ENCODE assay signal across 23 mouse cellular contexts in the genomic region with DNA sequence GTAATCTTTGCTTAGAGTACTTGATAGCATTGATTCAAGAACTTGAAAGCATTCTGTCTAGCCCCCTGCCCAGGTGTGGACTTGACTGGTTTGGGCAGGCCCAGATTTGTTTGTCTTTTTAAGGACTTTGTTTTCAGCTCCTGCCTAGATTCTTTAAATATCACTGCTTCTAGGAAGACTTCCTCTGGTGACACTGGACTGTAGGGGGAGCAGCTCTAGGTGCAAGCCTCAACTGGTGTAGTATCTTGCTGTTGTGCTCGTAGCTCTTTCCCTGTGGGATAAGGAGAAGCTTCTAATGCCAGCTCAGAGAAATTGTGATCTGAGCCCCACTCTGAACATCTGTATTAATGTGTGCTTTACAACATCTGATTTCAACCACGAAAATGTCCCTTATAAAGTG. TPM values are rescaled to one million over a fixed set of nuclear protein-coding genes. Genes with fewer than 3 reads are reported as not detected.
A peak's percentile ranks its signal among the peaks of the same experiment; 100 is the strongest.
DNase-seq lines count a peak whose midpoint lies in the region; ATAC-seq and TF ChIP-seq lines count a peak whose summit lies in the region.
"Had no signal": no experiment of that assay in that cellular context is flagged by ENCODE, and none has a peak within 500 bp of the region (broad histone marks: within the 10 kb centered on the region; RNA-seq: fewer than 3 reads in every experiment).

No protein-coding gene starts in this region.

- H3K27me3 ChIP-seq in intestine, postnatal 0 days (replicated peaks; ENCODE audit: control insufficient read depth, insufficient read depth, low read length) = no peaks in the 10 kb centered on the region
- no peaks in the 10 kb centered on the region for H3K27me3 ChIP-seq in intestine, embryonic 16.5 days (replicated peaks; ENCODE audit: control insufficient read depth, insufficient read depth, low read length)
- H3K27me3 ChIP-seq in liver, postnatal 0 days (ENCODE audit: insufficient read depth, low read length) = no peaks in the 10 kb centered on the region
- no peaks in the 10 kb centered on the region for H3K27me3 ChIP-seq in liver, embryonic 11.5 days (replicated peaks; ENCODE audit: control insufficient read depth, insufficient read depth, low read length)
- H3K27me3 ChIP-seq in MEL (ENCODE audit: control insufficient read depth in 1 of 2, insufficient read depth in 2 of 2, low read length in 2 of 2) = no peaks in the 10 kb centered on the region
- H3K27me3 ChIP-seq in stomach, postnatal 0 days (ENCODE audit: control insufficient read depth, insufficient read depth, low read length) = no peaks in the 10 kb centered on the region
- H3K27me3 ChIP-seq: heart, embryonic 12.5 days; limb, embryonic 15.5 days; neural tube, embryonic 12.5 days had no signal

- TF ChIP-seq CTCF in intestine, postnatal 0 days (IDR thresholded peaks at IDR 0.05; ENCODE audit: low read depth) = peak; percentile 40
- peak; percentile 24; the same call in 1 of the 2 replicates for TF ChIP-seq CTCF in liver, postnatal 0 days (IDR thresholded peaks at IDR 0.05; ENCODE audit: low read depth)
- TF ChIP-seq CTCF in MEL (IDR thresholded peaks at IDR 0.05 in 2 of 3, conservative IDR thresholded peaks at IDR 0.05 in 1 of 3; ENCODE audit: control insufficient read depth in 1 of 3, insufficient read depth in 1 of 3, low read depth in 2 of 3, low read length in 3 of 3, poor library complexity in 1 of 3, severe bottlenecking in 1 of 3) = peak; percentile 17 to 49 (median 33); a peak in 4 of 6 replicates
- peak; percentile 44 for TF ChIP-seq CTCF in stomach, postnatal 0 days (IDR thresholded peaks at IDR 0.05; ENCODE audit: low read depth)

- no peaks in the 10 kb centered on the region for H3K36me3 ChIP-seq in intestine, postnatal 0 days (ENCODE audit: control insufficient read depth, insufficient read depth)
- no peaks in the 10 kb centered on the region for H3K36me3 ChIP-seq in intestine, embryonic 16.5 days (ENCODE audit: control insufficient read depth, insufficient read depth, low read length)
- no peaks in the 10 kb centered on the region for H3K36me3 ChIP-seq in liver, postnatal 0 days (replicated peaks; ENCODE audit: insufficient read depth, low read length)
- H3K36me3 ChIP-seq in liver, embryonic 11.5 days (ENCODE audit: control insufficient read depth, insufficient read depth, low read length) = 0 out of 2 replicates have a peak, but pooled peaks cover under 1% of the 10 kb centered on the region
- peaks cover 0 to 4% of the 10 kb centered on the region in 2 experiments; a peak in 2 of 4 replicates for H3K36me3 ChIP-seq in MEL (ENCODE audit: control insufficient read depth in 1 of 2, insufficient read depth in 2 of 2, low read length in 2 of 2)
- no peaks in the 10 kb centered on the region for H3K36me3 ChIP-seq in stomach, postnatal 0 days (ENCODE audit: control insufficient read depth, insufficient read depth, low read length)
- H3K36me3 ChIP-seq: heart, embryonic 12.5 days; limb, embryonic 15.5 days; neural tube, embryonic 12.5 days had no signal

- H3K9me3 ChIP-seq in intestine, postnatal 0 days (ENCODE audit: control insufficient read depth) = no peaks in the 10 kb centered on the region
- no peaks in the 10 kb centered on the region for H3K9me3 ChIP-seq in intestine, embryonic 16.5 days (ENCODE audit: control insufficient read depth, low read length)
- H3K9me3 ChIP-seq in liver, postnatal 0 days (ENCODE audit: low read length) = no peaks in the 10 kb centered on the region
- H3K9me3 ChIP-seq in liver, embryonic 11.5 days (ENCODE audit: control insufficient read depth, low read length) = no peaks in the 10 kb centered on the region
- H3K9me3 ChIP-seq in MEL (replicated peaks; ENCODE audit: insufficient read depth, low read length) = no peaks in the 10 kb centered on the region
- H3K9me3 ChIP-seq in stomach, postnatal 0 days (ENCODE audit: control insufficient read depth, low read length) = no peaks in the 10 kb centered on the region
- H3K9me3 ChIP-seq: forebrain, embryonic 10.5 days; heart, embryonic 12.5 days; limb, embryonic 15.5 days; megakaryocyte, embryonic 14.5 days; neural tube, embryonic 12.5 days had no signal

- no peak for TF ChIP-seq POLR2A in MEL (IDR thresholded peaks at IDR 0.05; ENCODE audit: control insufficient read depth in 1 of 2, insufficient read depth in 1 of 2, low read depth in 1 of 2, low read length in 2 of 2, poor library complexity in 1 of 2)

- TF ChIP-seq EP300 in liver, postnatal 0 days (IDR thresholded peaks at IDR 0.05; ENCODE audit: low read depth) = no peak
- no peak for TF ChIP-seq EP300 in MEL (IDR thresholded peaks at IDR 0.05; ENCODE audit: low read depth in 1 of 2, low read length in 2 of 2)
- no peak for TF ChIP-seq EP300 in stomach, postnatal 0 days (optimal IDR thresholded peaks at IDR 0.05)

- H3K27ac ChIP-seq in intestine, postnatal 0 days (ENCODE audit: low read depth, low read length) = no peak overlapping the region
- H3K27ac ChIP-seq in intestine, embryonic 16.5 days (ENCODE audit: low read length) = no peak overlapping the region
- H3K27ac ChIP-seq in liver, postnatal 0 days (ENCODE audit: low read depth) = no peak overlapping the region
- no peak overlapping the region for H3K27ac ChIP-seq in liver, embryonic 11.5 days (ENCODE audit: low read depth, low read length)
- no peak overlapping the region for H3K27ac ChIP-seq in MEL (ENCODE audit: control insufficient read depth, low read depth, low read length)
- H3K27ac ChIP-seq in stomach, postnatal 0 days (replicated peaks) = no peak overlapping the region
- H3K27ac ChIP-seq: forebrain, embryonic 10.5 days; hindbrain, postnatal 0 days; limb, embryonic 15.5 days; neural tube, embryonic 12.5 days had no signal

- TF ChIP-seq RAD21 in MEL (IDR thresholded peaks at IDR 0.05; ENCODE audit: low read depth, low read length) = peak; percentile 9

- WGBS in intestine, postnatal 0 days = 69% methylated on average over 2 of the region's 2 CpGs
- WGBS in intestine, embryonic 16.5 days = 75% methylated on average over 2 of the region's 2 CpGs
- 67% methylated on average over 2 of the region's 2 CpGs for WGBS in liver, postnatal 0 days (ENCODE audit: insufficient replicate concordance)
- WGBS in liver, embryonic 11.5 days = 74% methylated on average over 2 of the region's 2 CpGs
- WGBS in stomach, postnatal 0 days = 52% methylated on average over 2 of the region's 2 CpGs

- no peak for ATAC-seq in intestine, postnatal 0 days
- no peak for ATAC-seq in intestine, embryonic 16.5 days
- no peak for ATAC-seq in liver, postnatal 0 days
- no peak for ATAC-seq in liver, embryonic 11.5 days (replicated peaks; ENCODE audit: low FRiP score)
- ATAC-seq in stomach, postnatal 0 days (ENCODE audit: low FRiP score, low TSS enrichment) = no peak
- ATAC-seq: forebrain, embryonic 16.5 days; hindbrain, postnatal 0 days had no signal

- no peaks in the 10 kb centered on the region for H3K4me1 ChIP-seq in intestine, postnatal 0 days (replicated peaks; ENCODE audit: control insufficient read depth, insufficient read depth, low read length)
- H3K4me1 ChIP-seq in intestine, embryonic 16.5 days (ENCODE audit: control insufficient read depth, insufficient read depth, low read length) = no peaks in the 10 kb centered on the region
- H3K4me1 ChIP-seq in liver, postnatal 0 days (ENCODE audit: insufficient read depth) = no peaks in the 10 kb centered on the region
- no peaks in the 10 kb centered on the region for H3K4me1 ChIP-seq in liver, embryonic 11.5 days (replicated peaks; ENCODE audit: control insufficient read depth, insufficient read depth, low read length)
- H3K4me1 ChIP-seq in MEL (ENCODE audit: control insufficient read depth in 1 of 2, insufficient read depth in 2 of 2, low read length in 2 of 2) = peaks cover 0 to 4% of the 10 kb centered on the region in 2 experiments; a peak in 1 of 4 replicates
- no peaks in the 10 kb centered on the region for H3K4me1 ChIP-seq in stomach, postnatal 0 days (replicated peaks; ENCODE audit: control insufficient read depth, insufficient read depth)
- H3K4me1 ChIP-seq: forebrain, embryonic 10.5 days; limb, embryonic 15.5 days; neural tube, embryonic 12.5 days had no signal

- H3K79me2 ChIP-seq in MEL (ENCODE audit: control insufficient read depth, insufficient read depth, low read length, poor library complexity) = no peaks in the 10 kb centered on the region

- H3K4me2 ChIP-seq in intestine, postnatal 0 days (replicated peaks; ENCODE audit: low read depth) = no peak overlapping the region
- H3K4me2 ChIP-seq in intestine, embryonic 16.5 days (ENCODE audit: low read depth, low read length) = no peak overlapping the region
- H3K4me2 ChIP-seq in liver, postnatal 0 days (ENCODE audit: low read depth, low read length) = no peak overlapping the region
- H3K4me2 ChIP-seq in liver, embryonic 11.5 days = no peak overlapping the region
- no peak overlapping the region for H3K4me2 ChIP-seq in stomach, postnatal 0 days (replicated peaks; ENCODE audit: low read depth)
- H3K4me2 ChIP-seq: heart, embryonic 12.5 days; limb, embryonic 15.5 days; neural tube, embryonic 12.5 days had no signal

- no peak for DNase-seq in liver, postnatal 0 days
- no peak for DNase-seq in liver, embryonic 11.5 days (ENCODE audit: low spot score)
- no peak for DNase-seq in MEL (ENCODE audit: low read depth, low spot score)
- DNase-seq in stomach, postnatal 0 days (ENCODE audit: low spot score) = no peak
- no peak for DNase-seq in heart, adult 8-10 months (ENCODE audit: low spot score)
- DNase-seq: adrenal gland, postnatal 25 days; cerebellum, adult 8-10 months; gastrocnemius, postnatal 14 days; heart, adult 11 months; heart, postnatal 14 days; kidney, adult 11 months; lung, adult 18-20 months; midbrain, embryonic 14.5 days; right cerebral cortex, postnatal 25 days had no signal

- H3K4me3 ChIP-seq in intestine, postnatal 0 days (ENCODE audit: low read depth, low read length) = no peak overlapping the region
- no peak overlapping the region for H3K4me3 ChIP-seq in intestine, embryonic 16.5 days (ENCODE audit: low read length)
- no peak overlapping the region for H3K4me3 ChIP-seq in liver, postnatal 0 days (ENCODE audit: low read depth, low read length)
- no peak overlapping the region for H3K4me3 ChIP-seq in liver, embryonic 11.5 days (ENCODE audit: low read depth, low read length)
- H3K4me3 ChIP-seq in MEL (ENCODE audit: control insufficient read depth in 1 of 2, insufficient read depth in 1 of 2, low read depth in 2 of 2, low read length in 2 of 2) = no peak overlapping the region
- H3K4me3 ChIP-seq in stomach, postnatal 0 days (ENCODE audit: low read depth, low read length) = no peak overlapping the region
- H3K4me3 ChIP-seq: forebrain, embryonic 10.5 days; heart, embryonic 12.5 days; limb, embryonic 15.5 days; megakaryocyte, embryonic 14.5 days; neural tube, embryonic 12.5 days had no signal

- H3K9ac ChIP-seq in intestine, postnatal 0 days (ENCODE audit: low read depth, low read length) = no peak overlapping the region
- H3K9ac ChIP-seq in intestine, embryonic 16.5 days (ENCODE audit: low read depth, low read length) = no peak overlapping the region
- no peak overlapping the region for H3K9ac ChIP-seq in liver, postnatal 0 days (replicated peaks)
- H3K9ac ChIP-seq in liver, embryonic 11.5 days (ENCODE audit: low read depth, low read length) = no peak overlapping the region
- H3K9ac ChIP-seq in MEL (ENCODE audit: control insufficient read depth, low read depth, low read length, poor library complexity, severe bottlenecking) = no peak overlapping the region
- H3K9ac ChIP-seq in stomach, postnatal 0 days (ENCODE audit: low read length) = no peak overlapping the region
- H3K9ac ChIP-seq: heart, embryonic 12.5 days; limb, embryonic 15.5 days; neural tube, embryonic 12.5 days had no signal

RNA-seq across cellular contexts. Expression of gene Ncapg2, which starts 10.9 kb away (rescaled TPM):
- 8.5 and 9.4 TPM in 2 replicates for polyA plus RNA-seq in intestine, postnatal 0 days (2015; fragmentation: Nextera tagmentation; extraction: Ambion mirVana)
- 20.1 and 20.2 TPM in 2 replicates for polyA plus RNA-seq in intestine, embryonic 16.5 days (2015; fragmentation: Nextera tagmentation; extraction: Ambion mirVana)
- polyA plus RNA-seq in liver, postnatal 0 days (2015; fragmentation: Nextera tagmentation; extraction: Ambion mirVana) = 15.9 and 21.2 TPM in 2 replicates
- 56.1 and 67.5 TPM in 2 replicates for polyA plus RNA-seq in liver, embryonic 11.5 days (2014; fragmentation: Nextera tagmentation; extraction: Ambion mirVana)
- 95.2 and 104 TPM in 2 replicates for total RNA-seq in MEL (2012; rRNA removed)
- polyA plus RNA-seq in MEL (2012; ENCODE audit: insufficient read depth in 1 of 2, insufficient read length in 2 of 2, low read depth in 1 of 2, low replicate concordance in 2 of 2, missing spikeins in 1 of 2) = 100 to 1,000 TPM in 1 of 2 experiments, 10 to 100 TPM in 1; 89.3 to 102 TPM
- polyA plus RNA-seq in stomach, postnatal 0 days (2015; fragmentation: Nextera tagmentation; extraction: Ambion mirVana) = 7.7 and 7.8 TPM in 2 replicates
- 1 to 10 TPM; 2.6 to 4.2 (median 2.7) TPM for total RNA-seq in heart, adult 8-10 months (2022)
